Mouse (Mus musculus): ENCODE results near the gene Zfp184.
"Not testable (repeated sequence)": the region's sequence is repeated elsewhere in the genome, so short reads cannot be mapped to it uniquely, and the experiment has no call there.

- not testable (repeated sequence) for TF ChIP-seq CTCF (IDR thresholded peaks at IDR 0.05; ENCODE audit: borderline replicate concordance, insufficient read depth, low read depth, low read length); POLR2A (IDR thresholded peaks at IDR 0.05; ENCODE audit: borderline replicate concordance, insufficient read depth, low read length)
These were observed 43.9 kb upstream of the Zfp184 start for GRCm38 (mm10) chr13:21900870-21901565.

All from cerebellum, adult 2 months (tissue).